Mouse (Mus musculus) layer of hippocampus, postnatal 25 days (tissue): ENCODE data around the gene Ankrd11. TPM values are rescaled to one million over a fixed set of nuclear protein-coding genes. Genes with fewer than 3 reads are reported as not detected.

Experiments used
- total RNA-seq, 2 experiments: library from RNA; stranded (reverse); gene quantifications; 2 replicates each; pipeline ENCODE4 v1.2.3; 2021

Ankrd11 gene
- total RNA-seq, 2 experiments from 2014 or later: 147 to 171 TPM

Other genes with a start within 250 kb of the Ankrd11 start
- gene Cdh15, start 194.3 kb downstream of the Ankrd11 start, total RNA-seq: 1 to 10 TPM in 1 of 2 experiments, under 1 TPM in 1; 0.70 to 1.2 TPM
- 10 to 100 TPM; 54.5 to 72.1 TPM for gene Spg7, start 20.7 kb upstream of the Ankrd11 start, total RNA-seq
- 100 to 1,000 TPM; 378 to 449 TPM for gene Rpl13, start 60.1 kb upstream of the Ankrd11 start, total RNA-seq
- 100 to 1,000 TPM; 273 to 300 TPM for gene Cpne7, start 75.1 kb upstream of the Ankrd11 start, total RNA-seq
- gene Sult5a1, start 116.0 kb upstream of the Ankrd11 start, total RNA-seq: 1 to 10 TPM; 2.0 to 2.5 TPM
- under 1 TPM; 0.17 to 0.23 TPM for gene Dpep1, start 144.0 kb upstream of the Ankrd11 start, total RNA-seq
- gene Chmp1a, start 170.5 kb upstream of the Ankrd11 start, total RNA-seq: 100 to 1,000 TPM; 112 to 116 TPM
- 1 to 10 TPM; 6.5 to 7.3 TPM for gene Spata33, start 170.6 kb upstream of the Ankrd11 start, total RNA-seq
- 10 to 100 TPM; 77.3 to 94.0 TPM for gene Cdk10, start 182.6 kb upstream of the Ankrd11 start, total RNA-seq
- 10 to 100 TPM; 85.7 to 94.3 TPM for gene Spata2l, start 194.0 kb upstream of the Ankrd11 start, total RNA-seq
- gene Zfp276, start 211.9 kb upstream of the Ankrd11 start, total RNA-seq: 10 to 100 TPM; 19.1 to 23.7 TPM
- gene Vps9d1, start 212.1 kb upstream of the Ankrd11 start, total RNA-seq: 10 to 100 TPM; 57.4 to 65.0 TPM